Mouse (Mus musculus): ENCODE measurements around the gene Abhd17c. TPM values are rescaled to one million over a fixed set of nuclear protein-coding genes. Genes with fewer than 3 reads are reported as not detected.

Abhd17c gene
- total and polyA plus RNA-seq, 3 experiments = 35.3 to 44.0 (median 40.4) TPM

DNA sequence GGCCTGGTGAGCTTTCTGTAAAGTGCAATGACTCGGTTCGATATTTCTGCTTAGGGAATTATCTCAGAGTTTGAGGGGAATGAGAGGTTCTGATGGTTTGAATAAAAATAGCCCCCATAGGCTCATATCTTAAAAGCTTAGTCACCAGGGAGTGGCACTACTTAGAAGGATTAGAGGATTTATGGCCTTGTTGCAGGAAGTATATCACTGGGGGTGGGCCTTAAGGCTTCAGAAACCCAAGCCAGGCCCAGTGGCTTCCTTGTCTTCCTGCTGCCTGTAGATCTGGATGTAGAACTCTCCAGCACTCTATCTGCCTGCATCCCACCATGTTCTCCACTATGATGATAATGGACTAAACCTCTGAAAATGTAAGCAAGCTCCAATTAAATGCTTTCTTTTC, 7.7 kb upstream of the Abhd17c start:
- Histone ChIP-seq H3K4me2 (ENCODE audit: insufficient read depth, low read depth, poor library complexity, severe bottlenecking) (no peak overlapping the region), H3K4me1 (ENCODE audit: control insufficient read depth in 1 of 2, insufficient read depth in 2 of 2) (peaks cover 9 to 29% of the 10 kb centered on the region in 2 experiments), H3K4me3 (replicated peaks in 1 of 3; ENCODE audit: low read depth in 2 of 3, low read length in 2 of 3, poor library complexity in 1 of 3) (no peak overlapping the region), H3K36me3 (replicated peaks in 1 of 2; ENCODE audit: control insufficient read depth in 1 of 2, insufficient read depth in 1 of 2, low read length in 1 of 2) (no peaks in the 10 kb centered on the region), H3K9me3 (replicated peaks; ENCODE audit: low read length) (no peaks in the 10 kb centered on the region), H3K27ac (ENCODE audit: insufficient read depth, low read depth) (no peak overlapping the region), H3K79me2 (replicated peaks; ENCODE audit: control insufficient read depth, extremely low read depth, insufficient read depth, poor library complexity, severe bottlenecking) (no peaks in the 10 kb centered on the region), H3K27me3 (replicated peaks) (no peaks in the 10 kb centered on the region), H3K9ac (ENCODE audit: insufficient read depth, low read depth) (no peak overlapping the region)
- no peak for TF ChIP-seq MEF2A (IDR thresholded peaks at IDR 0.05; ENCODE audit: borderline replicate concordance, low read depth, low read length)
- TF ChIP-seq E2F4 (IDR thresholded peaks at IDR 0.05; ENCODE audit: insufficient replicate concordance, low read depth, low read length) = no peak
- dilution Hi-C loops (cut with MboI; ENCODE audit: extremely low pct_ligation_motif_present, extremely low pct_unique_long_range_greater_than_20kb, low sequenced_read_pairs) = no loop called here
- in situ Hi-C loops (cut with MboI; ENCODE audit: low pct_ligation_motif_present, low pct_unique_long_range_greater_than_20kb, low sequenced_read_pairs) = loop anchor here (25.0 kb wide), 1 partner anchor 103 kb away; no protein-coding TSS in a partner anchor
- DNase-seq (ENCODE audit: extremely low read depth) = no peak

DNA sequence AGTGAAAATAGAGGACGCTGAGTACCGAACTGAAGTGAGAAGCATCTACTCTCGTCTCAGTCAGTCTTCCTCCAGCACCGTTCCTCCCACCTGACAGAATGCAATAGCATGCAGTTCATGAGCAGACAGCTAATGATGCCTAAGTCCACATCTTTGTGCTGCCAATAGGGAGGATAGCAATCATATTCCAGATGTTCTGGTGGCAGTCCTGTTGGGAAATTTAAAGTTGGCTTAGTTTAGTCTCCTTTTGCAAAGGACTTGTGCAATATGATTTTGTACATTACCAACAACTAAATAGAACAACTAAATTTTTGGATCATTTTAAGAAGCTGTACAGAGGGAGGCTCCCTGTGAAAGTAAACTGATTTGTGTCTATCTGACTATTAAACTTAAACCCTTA, 2.1 kb upstream of the Abhd17c start:
- in situ Hi-C loops (cut with MboI; ENCODE audit: low pct_ligation_motif_present, low pct_unique_long_range_greater_than_20kb, low sequenced_read_pairs) = loop anchor here (25.0 kb wide), 1 partner anchor 108 kb away; no protein-coding TSS in a partner anchor
- dilution Hi-C loops (cut with MboI; ENCODE audit: extremely low pct_ligation_motif_present, extremely low pct_unique_long_range_greater_than_20kb, low sequenced_read_pairs) = no loop called here
- Histone ChIP-seq H3K79me2 (replicated peaks; ENCODE audit: control insufficient read depth, extremely low read depth, insufficient read depth, poor library complexity, severe bottlenecking) (peaks cover 21% of the 10 kb centered on the region), H3K4me2 (ENCODE audit: insufficient read depth, low read depth, poor library complexity, severe bottlenecking) (no peak overlapping the region), H3K36me3 (replicated peaks in 1 of 2; ENCODE audit: control insufficient read depth in 1 of 2, insufficient read depth in 1 of 2, low read length in 1 of 2) (peaks cover 0 to 6% of the 10 kb centered on the region in 2 experiments), H3K9me3 (replicated peaks; ENCODE audit: low read length) (no peaks in the 10 kb centered on the region), H3K4me1 (ENCODE audit: control insufficient read depth in 1 of 2, insufficient read depth in 2 of 2) (peaks cover 3 to 29% of the 10 kb centered on the region in 2 experiments; a peak in 3 of 4 replicates), H3K4me3 (replicated peaks in 1 of 3; ENCODE audit: low read depth in 2 of 3, low read length in 2 of 3, poor library complexity in 1 of 3) (no peak overlapping the region), H3K27ac (ENCODE audit: insufficient read depth, low read depth) (no peak overlapping the region), H3K9ac (ENCODE audit: insufficient read depth, low read depth) (no peak overlapping the region), H3K27me3 (replicated peaks) (no peaks in the 10 kb centered on the region)
- no peak for TF ChIP-seq MAZ (IDR thresholded peaks at IDR 0.05; ENCODE audit: low read depth, low read length)
- no peak for TF ChIP-seq USF1 (IDR thresholded peaks at IDR 0.05; ENCODE audit: low read depth, low read length)
- no peak for TF ChIP-seq JUND (conservative IDR thresholded peaks at IDR 0.05; ENCODE audit: low read depth, low read length)
- TF ChIP-seq MAFK (IDR thresholded peaks at IDR 0.05; ENCODE audit: insufficient replicate concordance, low read length) = no peak
- TF ChIP-seq ZC3H11A (IDR thresholded peaks at IDR 0.05; ENCODE audit: low read depth, low read length) = no peak
- TF ChIP-seq TCF12 (IDR thresholded peaks at IDR 0.05; ENCODE audit: low read depth, low read length) = no peak
- TF ChIP-seq MYC (IDR thresholded peaks at IDR 0.05; ENCODE audit: low read depth, low read length) = no peak
- TF ChIP-seq EP300 (IDR thresholded peaks at IDR 0.05; ENCODE audit: low read length) = no peak
- TF ChIP-seq JUN (IDR thresholded peaks at IDR 0.05; ENCODE audit: insufficient read depth, low read depth, low read length) = no peak
- no peak for TF ChIP-seq ZNF384 (IDR thresholded peaks at IDR 0.05; ENCODE audit: low read depth, low read length)
- TF ChIP-seq TBP (conservative IDR thresholded peaks at IDR 0.05; ENCODE audit: low read depth, low read length) = no peak
- TF ChIP-seq BHLHE40 (IDR thresholded peaks at IDR 0.05; ENCODE audit: low read depth, low read length) = no peak
- no peak for TF ChIP-seq HCFC1 (IDR thresholded peaks at IDR 0.05; ENCODE audit: low read depth, low read length)
- no peak for TF ChIP-seq CHD2 (IDR thresholded peaks at IDR 0.05; ENCODE audit: low read length)
- no peak for TF ChIP-seq CHD1 (IDR thresholded peaks at IDR 0.05; ENCODE audit: low read depth, low read length)
- no peak for DNase-seq (ENCODE audit: extremely low read depth)
